Mouse (Mus musculus): ENCODE measurements at regions not wholly inside any gene's neighbourhood (a gene's known extent, or its start where the extent isn't known, plus 50 kb on each side); places are given as distances from the start of the nearest gene placed in this dataset.
A peak's percentile ranks its signal among the peaks of the same experiment; 100 is the strongest.

- Histone ChIP-seq H3K9me3 (no peaks in the 10 kb centered on the region), H3K36me3 (no peaks in the 10 kb centered on the region), H3K27me3 (ENCODE audit: insufficient read depth, poor library complexity, severe bottlenecking) (no peaks in the 10 kb centered on the region), H3K4me1 (replicated peaks) (no peaks in the 10 kb centered on the region), H3K4me3 (no peak overlapping the region), H3K27ac (no peak overlapping the region)
- DNase-seq (ENCODE audit: low spot score) = no peak
- WGBS = 90% methylated on average over 4 of the region's 4 CpGs
These were observed 219.4 kb upstream of the Mdfic start for GRCm38 (mm10) chr6:15501063-15501462.

GRCm38 (mm10) chr6:15509314-15509713 lies 211.1 kb upstream of the Mdfic start:
- Histone ChIP-seq H3K4me3 (no peak overlapping the region), H3K9me3 (no peaks in the 10 kb centered on the region), H3K27me3 (ENCODE audit: insufficient read depth, poor library complexity, severe bottlenecking) (no peaks in the 10 kb centered on the region), H3K36me3 (no peaks in the 10 kb centered on the region), H3K4me1 (replicated peaks) (no peaks in the 10 kb centered on the region), H3K27ac (no peak overlapping the region)
- WGBS = 85% methylated on average over 2 of the region's 2 CpGs
- no peak for DNase-seq (ENCODE audit: low spot score)

- WGBS = 78% methylated on average over 2 of the region's 2 CpGs
- Histone ChIP-seq H3K36me3 (no peaks in the 10 kb centered on the region), H3K4me3 (no peak overlapping the region), H3K27me3 (ENCODE audit: insufficient read depth, poor library complexity, severe bottlenecking) (no peaks in the 10 kb centered on the region), H3K9me3 (no peaks in the 10 kb centered on the region), H3K4me1 (replicated peaks) (no peaks in the 10 kb centered on the region), H3K27ac (no peak overlapping the region)
- DNase-seq (ENCODE audit: low spot score) = no peak
These were observed 183.2 kb upstream of the Mdfic start for GRCm38 (mm10) chr6:15537279-15537678.

- DNase-seq (ENCODE audit: low spot score) = no peak
- Histone ChIP-seq H3K4me1 (replicated peaks) (no peaks in the 10 kb centered on the region), H3K36me3 (no peaks in the 10 kb centered on the region), H3K27me3 (ENCODE audit: insufficient read depth, poor library complexity, severe bottlenecking) (no peaks in the 10 kb centered on the region), H3K27ac (no peak overlapping the region), H3K4me3 (no peak overlapping the region), H3K9me3 (no peaks in the 10 kb centered on the region)
- WGBS = 87% methylated on average over 4 of the region's 4 CpGs
These were observed 178.5 kb upstream of the Mdfic start for GRCm38 (mm10) chr6:15541969-15542368.

GRCm38 (mm10) chr6:15543516-15544080 lies 176.9 kb upstream of the Mdfic start:
- no peaks in the 10 kb centered on the region for H3K9me3 ChIP-seq
- WGBS = 93% methylated on average over 14 of the region's 14 CpGs
- DNase-seq (ENCODE audit: low spot score) = no peak

DNA sequence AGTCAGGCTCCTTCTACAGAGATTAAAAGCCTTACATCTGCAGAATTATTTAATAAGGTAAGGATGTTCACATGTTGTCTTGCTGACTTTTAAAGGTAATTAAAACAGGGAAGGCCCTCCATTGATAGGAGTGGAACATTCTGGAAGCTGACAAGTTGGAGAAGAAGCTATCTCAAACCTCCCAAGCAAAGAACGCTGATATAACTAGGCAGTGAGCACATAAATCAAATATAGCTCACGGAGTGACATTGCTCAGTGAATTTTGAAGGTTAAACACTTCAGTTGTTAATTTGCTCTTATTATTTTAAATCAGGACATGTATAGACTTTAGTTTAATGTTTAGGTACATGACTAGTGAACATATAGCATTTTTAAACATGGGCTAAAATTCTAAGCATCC lies 171.6 kb upstream of the Mdfic start:
- Histone ChIP-seq H3K4me1 (replicated peaks) (no peaks in the 10 kb centered on the region), H3K27me3 (ENCODE audit: insufficient read depth, poor library complexity, severe bottlenecking) (no peaks in the 10 kb centered on the region), H3K36me3 (no peaks in the 10 kb centered on the region), H3K27ac (no peak overlapping the region), H3K4me3 (no peak overlapping the region), H3K9me3 (no peaks in the 10 kb centered on the region)
- DNase-seq (ENCODE audit: low spot score) = no peak
- WGBS = 91% methylated on average over 2 of the region's 2 CpGs

More at GRCm38 (mm10) chr6:15543516-15544080, 176.9 kb upstream of the Mdfic start:
- Histone ChIP-seq H3K4me3 (no peak overlapping the region), H3K4me1 (replicated peaks) (no peaks in the 10 kb centered on the region), H3K27me3 (ENCODE audit: insufficient read depth, poor library complexity, severe bottlenecking) (no peaks in the 10 kb centered on the region), H3K36me3 (no peaks in the 10 kb centered on the region), H3K27ac (no peak overlapping the region)

DNA sequence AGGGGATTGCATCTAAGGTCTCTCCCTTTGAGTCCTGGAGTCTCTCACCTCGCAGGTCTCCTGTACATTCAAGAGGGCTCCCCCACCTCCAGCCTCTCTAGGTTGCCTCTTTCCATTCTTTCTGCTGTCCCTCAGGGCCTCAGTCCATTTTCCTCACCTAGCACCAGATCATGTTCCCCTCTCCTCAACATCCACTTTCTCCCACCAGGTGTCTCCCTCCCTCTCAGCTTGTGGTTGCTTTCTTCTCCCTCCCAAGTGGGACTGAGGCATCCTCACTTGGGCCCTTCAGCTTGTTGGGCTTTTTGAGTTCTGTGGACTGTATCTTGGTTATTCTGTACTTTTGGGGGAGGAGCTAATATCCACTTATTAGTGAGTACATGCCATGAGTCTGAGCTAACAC lies 127.7 kb upstream of the Mdfic start:
- Histone ChIP-seq H3K27me3 (ENCODE audit: insufficient read depth, poor library complexity, severe bottlenecking) (no peaks in the 10 kb centered on the region), H3K9me3 (no peaks in the 10 kb centered on the region), H3K4me3 (no peak overlapping the region), H3K36me3 (no peaks in the 10 kb centered on the region), H3K4me1 (replicated peaks) (no peaks in the 10 kb centered on the region), H3K27ac (no peak overlapping the region)
- DNase-seq (ENCODE audit: low spot score) = no peak
- WGBS = 64% methylated on average over 1 of the region's 1 CpGs

DNA sequence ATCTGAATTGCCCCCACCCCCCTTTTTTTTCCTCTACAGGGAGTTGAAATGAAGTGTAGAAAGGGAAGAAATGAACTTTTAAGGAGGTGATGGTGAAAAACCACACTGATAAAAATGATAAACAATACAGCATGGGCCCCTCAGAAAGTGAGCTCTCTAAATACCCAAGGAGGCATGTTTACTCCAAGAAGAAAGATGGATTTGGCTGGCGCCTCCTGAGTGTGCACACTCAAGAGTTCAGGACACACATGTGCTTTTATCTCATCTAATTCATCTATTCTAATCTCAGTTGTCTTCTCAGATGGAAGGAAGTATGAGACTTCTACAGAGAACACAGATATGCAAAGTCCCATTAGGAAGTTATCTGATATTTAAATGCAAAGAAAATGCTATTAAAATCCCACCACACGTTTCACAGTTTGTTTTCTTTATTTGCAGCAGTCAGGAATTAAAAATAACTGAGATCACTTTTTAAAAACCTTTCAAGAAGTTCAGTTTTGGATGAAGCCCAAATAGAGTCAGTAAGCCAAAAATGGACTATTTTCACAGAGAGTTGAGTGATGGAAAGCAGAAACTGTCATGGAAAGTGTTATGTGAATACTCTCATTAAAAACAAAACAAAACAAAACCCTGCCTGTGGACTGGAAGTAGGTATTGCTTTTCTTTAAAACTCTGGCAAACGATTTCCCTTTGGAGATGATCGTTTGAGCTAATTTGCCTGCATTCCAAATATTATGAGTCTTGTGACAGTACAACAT lies 123.1 kb upstream of the Mdfic start:
- no peak for DNase-seq (ENCODE audit: low spot score)
- Histone ChIP-seq H3K4me1 (replicated peaks) (no peaks in the 10 kb centered on the region), H3K4me3 (no peak overlapping the region), H3K27me3 (ENCODE audit: insufficient read depth, poor library complexity, severe bottlenecking) (no peaks in the 10 kb centered on the region), H3K27ac (no peak overlapping the region), H3K9me3 (no peaks in the 10 kb centered on the region), H3K36me3 (no peaks in the 10 kb centered on the region)
- 84% methylated on average over 4 of the region's 4 CpGs for WGBS

GRCm38 (mm10) chr6:15610208-15610607 lies 110.3 kb upstream of the Mdfic start:
- Histone ChIP-seq H3K4me1 (replicated peaks) (no peaks in the 10 kb centered on the region), H3K27ac (no peak overlapping the region), H3K27me3 (ENCODE audit: insufficient read depth, poor library complexity, severe bottlenecking) (no peaks in the 10 kb centered on the region), H3K36me3 (no peaks in the 10 kb centered on the region), H3K4me3 (no peak overlapping the region), H3K9me3 (no peaks in the 10 kb centered on the region)
- DNase-seq (ENCODE audit: low spot score) = no peak

DNA sequence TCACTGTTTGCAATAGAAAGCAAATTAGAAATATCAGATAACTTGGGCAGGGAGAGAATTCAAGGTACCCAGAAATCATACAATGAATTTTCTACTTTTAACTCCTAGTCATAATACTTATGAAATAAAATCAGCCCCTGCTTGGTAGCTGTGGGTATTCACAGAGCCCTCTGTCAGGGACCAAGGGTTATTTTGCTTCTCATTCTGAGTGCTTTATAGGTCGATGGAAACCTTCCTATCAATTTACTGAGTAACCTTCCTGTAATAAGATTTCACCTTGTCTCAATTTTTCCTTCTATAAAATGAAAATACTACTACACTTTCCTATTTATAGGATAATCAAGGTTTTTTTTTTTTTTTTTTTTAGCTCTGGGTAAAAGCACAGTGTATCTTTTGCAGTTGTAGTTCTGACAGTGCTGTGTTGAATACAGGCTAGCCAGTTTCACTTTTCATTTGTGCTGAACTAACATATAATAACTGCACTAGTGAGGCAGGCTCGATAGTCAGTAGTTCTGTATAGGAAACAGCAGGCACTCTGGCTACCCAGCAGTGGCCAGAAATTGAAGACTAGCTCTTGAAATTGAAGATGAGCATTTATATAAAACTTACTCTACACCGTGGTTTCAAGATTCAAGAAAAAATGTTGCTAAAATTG lies 94.4 kb upstream of the Mdfic start:
- Histone ChIP-seq H3K27me3 (ENCODE audit: insufficient read depth, poor library complexity, severe bottlenecking) (no peaks in the 10 kb centered on the region), H3K36me3 (no peaks in the 10 kb centered on the region), H3K27ac (no peak overlapping the region), H3K4me1 (replicated peaks) (no peaks in the 10 kb centered on the region), H3K9me3 (no peaks in the 10 kb centered on the region), H3K4me3 (no peak overlapping the region)
- 81% methylated on average over 3 of the region's 3 CpGs for WGBS
- no peak for DNase-seq (ENCODE audit: low spot score)

DNA sequence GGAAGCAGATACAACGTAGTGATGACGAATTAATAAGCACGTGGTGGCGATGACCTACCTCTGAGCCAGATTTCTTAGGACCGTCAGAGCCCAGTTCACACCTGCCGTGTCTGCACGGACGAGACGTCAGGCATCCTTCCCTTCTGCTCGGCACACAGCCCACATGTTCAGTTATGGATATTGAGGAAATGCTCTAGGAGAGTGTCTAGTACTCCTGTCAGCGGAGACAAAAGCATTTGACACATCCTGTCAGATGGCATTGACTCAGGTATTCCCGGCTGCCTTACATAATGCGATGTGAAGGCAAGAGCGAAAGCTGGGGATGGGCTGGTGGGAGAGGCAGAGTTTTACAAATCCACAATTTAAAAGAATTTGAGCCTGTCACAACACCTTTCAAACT lies 81.9 kb upstream of the Mdfic start:
- DNase-seq (ENCODE audit: low spot score) = no peak
- Histone ChIP-seq H3K36me3 (no peaks in the 10 kb centered on the region), H3K4me3 (no peak overlapping the region), H3K27ac (0 out of 2 replicates have a peak overlapping the region, but pooled peaks have one; percentile 45), H3K4me1 (replicated peaks) (peaks cover 21% of the 10 kb centered on the region), H3K27me3 (ENCODE audit: insufficient read depth, poor library complexity, severe bottlenecking) (no peaks in the 10 kb centered on the region), H3K9me3 (no peaks in the 10 kb centered on the region)
- WGBS = 75% methylated on average over 14 of the region's 14 CpGs

DNA sequence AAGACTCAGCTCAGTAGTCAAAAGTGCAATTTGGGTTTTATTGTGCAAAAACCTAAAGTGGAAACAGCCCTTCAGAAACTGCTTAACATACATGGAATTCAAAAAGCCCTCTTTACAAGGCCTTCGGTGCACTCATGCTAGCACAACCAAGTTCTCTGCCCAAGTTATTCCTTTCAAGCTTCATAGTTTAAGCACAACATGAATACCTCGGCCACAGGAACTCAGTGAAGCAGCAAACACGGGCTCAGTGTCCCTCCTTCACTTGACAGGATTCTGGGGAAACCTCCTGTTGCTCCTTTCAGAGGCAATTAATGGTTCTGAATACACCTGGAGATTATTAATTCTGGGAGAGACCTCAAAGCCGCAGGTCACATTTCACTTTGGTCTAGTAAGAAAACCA lies 81.1 kb upstream of the Mdfic start:
- H3K4me1 ChIP-seq (replicated peaks) = peaks cover 21% of the 10 kb centered on the region
- H3K27ac ChIP-seq = no peak overlapping the region
- H3K36me3 ChIP-seq = no peaks in the 10 kb centered on the region
- H3K9me3 ChIP-seq = no peaks in the 10 kb centered on the region
- H3K27me3 ChIP-seq (ENCODE audit: insufficient read depth, poor library complexity, severe bottlenecking) = no peaks in the 10 kb centered on the region
- 11% methylated on average over 4 of the region's 4 CpGs for WGBS
- no peak overlapping the region for H3K4me3 ChIP-seq
- peak; percentile 8 for DNase-seq (ENCODE audit: low spot score)

DNA sequence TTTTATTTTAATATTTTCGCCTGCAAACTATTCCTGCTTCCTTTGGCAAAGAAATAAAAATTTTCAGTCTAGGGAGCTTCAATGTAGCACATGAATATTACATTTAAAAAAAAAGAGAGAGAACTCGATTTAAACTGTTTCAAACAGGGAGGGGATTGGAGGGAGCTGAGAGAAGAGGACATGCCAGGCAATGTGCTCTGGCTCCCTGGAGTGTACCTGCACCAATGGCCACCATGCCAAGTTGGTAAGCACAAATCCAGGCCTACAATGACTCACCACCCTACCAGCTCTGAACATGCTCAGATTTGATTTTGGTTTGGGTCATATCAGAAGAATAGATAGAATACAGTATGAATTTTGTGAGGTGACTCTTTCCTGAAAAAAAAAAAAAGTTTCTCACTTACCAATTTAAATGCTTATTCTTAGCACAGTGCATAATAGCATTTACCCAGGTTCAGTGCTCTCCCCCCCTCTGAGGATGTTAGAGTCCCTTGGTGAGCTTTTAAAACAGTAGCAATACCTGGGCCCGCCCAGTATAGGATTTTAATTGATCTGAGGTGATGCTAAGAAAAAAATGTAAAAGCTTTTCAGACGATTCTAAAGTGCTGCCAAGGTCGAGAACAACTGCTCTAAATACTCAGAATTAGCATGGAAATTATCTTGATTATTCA lies 80.5 kb upstream of the Mdfic start:
- peaks cover 21% of the 10 kb centered on the region for H3K4me1 ChIP-seq (replicated peaks)
- H3K9me3 ChIP-seq = no peaks in the 10 kb centered on the region
- DNase-seq (ENCODE audit: low spot score) = no peak
- H3K36me3 ChIP-seq = no peaks in the 10 kb centered on the region
- no peak overlapping the region for H3K4me3 ChIP-seq
- H3K27ac ChIP-seq = no peak overlapping the region
- no peaks in the 10 kb centered on the region for H3K27me3 ChIP-seq (ENCODE audit: insufficient read depth, poor library complexity, severe bottlenecking)
- WGBS = 19% methylated on average over 5 of the region's 5 CpGs
